Mouse (Mus musculus) cerebellum, adult (tissue): ENCODE measurements at regions not wholly inside any gene's neighbourhood (a gene's known extent, or its start where the extent isn't known, plus 50 kb on each side); places are given as distances from the start of the nearest gene placed in this dataset.

Experiments used
- ATAC-seq: cut with Nextera tagmentation; 2 replicates; pipeline ENCODE4 v1.9.2; 2017; ENCODE audit warnings: mild to moderate bottlenecking, moderate library complexity, mixed read lengths; ENCODE audit not compliant: insufficient number of reproducible peaks, low FRiP score, low TSS enrichment

DNA sequence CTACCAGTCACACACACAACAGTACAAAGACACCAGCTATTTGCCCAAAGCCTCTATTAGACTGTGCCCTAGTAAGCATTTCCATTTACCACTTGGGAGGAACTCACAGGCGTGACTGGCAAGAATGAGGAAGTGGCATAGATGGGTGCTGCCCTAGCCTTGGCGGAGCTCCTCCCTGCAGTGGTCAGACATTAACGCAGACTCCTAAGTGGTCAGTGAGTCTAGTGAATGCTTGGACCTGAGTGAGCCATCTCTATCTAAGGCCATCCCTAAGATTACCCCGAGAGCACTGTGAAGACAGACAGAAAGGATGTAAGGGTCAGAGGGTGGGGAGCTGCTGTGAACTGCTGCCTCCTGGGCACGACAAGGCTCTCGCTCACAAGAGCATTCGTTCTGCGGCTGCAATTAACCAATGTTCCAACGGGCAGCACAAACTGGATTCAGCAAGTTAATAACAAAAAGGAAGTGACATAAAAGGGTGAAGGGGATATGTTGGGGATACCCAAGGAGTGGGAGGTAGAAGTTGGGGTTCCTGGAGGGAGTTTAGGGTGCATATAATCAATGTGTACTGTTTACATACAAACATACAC, 206.0 kb upstream of the Smim15 start:
- ATAC-seq: no peak

DNA sequence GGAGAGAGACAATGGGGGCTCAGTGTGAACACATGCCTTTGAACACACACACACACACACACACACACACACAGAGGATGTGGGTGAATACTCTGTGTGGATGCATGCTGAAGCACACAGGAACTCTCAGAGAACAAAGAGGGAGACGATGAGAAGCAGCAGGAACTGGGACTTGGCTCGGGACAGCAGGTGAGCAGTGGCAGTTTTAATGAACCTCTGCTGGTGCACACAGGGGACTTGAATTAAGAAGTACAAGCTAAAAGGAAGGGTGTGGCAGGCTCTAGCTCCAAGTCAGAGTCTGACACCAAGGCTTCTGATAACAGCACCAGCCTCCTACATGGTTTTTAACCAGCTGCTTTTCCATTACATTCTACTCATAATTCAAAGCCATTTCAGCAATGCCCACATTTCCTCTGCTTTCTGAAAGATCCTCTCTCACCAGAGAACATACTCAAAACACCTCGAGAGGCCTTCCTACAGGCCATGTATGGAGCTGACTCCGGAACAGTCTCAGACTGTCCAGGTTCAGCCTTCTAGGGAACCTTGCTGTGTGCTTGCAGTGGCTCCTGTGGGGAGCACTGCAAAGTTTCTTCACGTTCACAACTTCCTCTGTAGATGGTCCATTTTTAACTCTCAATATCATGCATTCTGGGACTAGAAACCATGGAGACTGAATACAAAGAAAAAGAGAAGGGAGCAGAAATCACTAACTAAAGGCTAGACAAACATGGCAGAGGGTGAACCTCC, 206.9 kb upstream of the Smim15 start:
- ATAC-seq: no peak

DNA sequence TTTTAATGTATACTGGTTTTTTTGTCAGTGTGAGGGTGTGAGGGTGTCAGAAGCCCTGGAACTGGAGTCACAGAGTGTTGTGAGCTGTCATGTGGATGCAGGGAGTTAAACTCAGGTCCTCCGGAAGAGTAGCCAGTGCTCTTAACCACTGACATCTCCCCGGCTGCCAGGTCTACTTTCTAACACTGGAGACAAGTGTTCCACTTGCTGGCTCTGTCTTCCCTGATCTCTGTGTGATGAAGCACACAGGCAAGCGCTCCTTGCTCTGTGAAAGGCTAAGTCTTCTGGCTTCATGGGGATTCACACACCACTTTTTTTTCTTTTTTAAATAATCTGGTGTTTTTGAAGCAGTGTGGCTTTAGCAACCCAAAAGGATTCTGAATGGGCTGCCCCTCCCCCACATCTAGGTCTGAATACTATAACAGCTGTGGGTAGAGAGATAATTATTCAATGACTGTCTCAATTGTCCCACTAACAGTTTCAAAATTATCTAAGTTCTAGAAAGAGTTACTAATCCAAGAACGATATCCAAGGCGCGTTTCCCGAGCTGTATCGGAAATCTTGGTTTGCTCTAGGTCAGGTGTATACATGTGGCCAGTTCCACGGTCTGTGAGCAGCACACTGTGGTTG, 208.4 kb upstream of the Smim15 start:
- no peak for ATAC-seq

DNA sequence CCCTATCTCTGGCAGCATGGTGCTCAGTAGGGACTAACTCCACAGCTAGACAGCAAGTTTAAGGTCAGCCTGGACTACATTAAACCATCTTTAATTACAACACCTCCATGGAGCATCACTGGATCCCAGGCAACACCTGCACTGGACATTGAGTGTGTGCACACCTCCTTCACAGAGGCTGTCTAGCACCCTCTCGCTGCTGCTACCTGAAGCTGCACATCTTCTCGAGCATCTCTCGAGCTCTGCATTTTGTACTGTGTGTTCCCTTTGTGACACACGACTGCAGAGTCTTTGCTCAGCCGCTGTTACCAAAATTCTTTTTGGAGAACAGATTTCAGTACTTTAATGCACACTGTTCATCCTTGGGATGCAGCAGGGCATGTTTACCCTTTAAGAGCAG, 212.2 kb upstream of the Smim15 start:
- ATAC-seq: no peak

DNA sequence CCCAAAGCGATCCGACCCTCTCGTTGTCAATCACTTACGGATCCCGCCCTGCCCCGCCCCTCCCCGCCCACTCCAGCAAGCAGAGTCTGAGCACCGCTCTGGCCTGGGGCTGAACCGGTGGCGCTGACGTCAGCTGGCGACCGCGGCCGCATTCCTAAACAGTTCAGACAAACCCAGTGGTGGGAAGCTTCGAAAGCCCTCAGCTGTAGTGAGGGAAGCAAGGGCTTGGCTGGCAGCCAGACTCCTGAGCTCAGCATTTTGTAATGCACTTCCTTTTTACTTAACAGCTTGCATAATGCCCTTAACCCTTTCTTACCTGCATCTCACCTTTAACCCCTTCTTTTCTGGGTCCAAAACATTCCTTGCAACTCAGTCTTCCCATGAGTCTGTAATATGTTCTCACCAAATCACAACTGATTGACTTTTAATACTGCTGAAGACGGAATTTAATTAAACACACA, 213.0 kb upstream of the Smim15 start:
- peak; percentile 93 for ATAC-seq

DNA sequence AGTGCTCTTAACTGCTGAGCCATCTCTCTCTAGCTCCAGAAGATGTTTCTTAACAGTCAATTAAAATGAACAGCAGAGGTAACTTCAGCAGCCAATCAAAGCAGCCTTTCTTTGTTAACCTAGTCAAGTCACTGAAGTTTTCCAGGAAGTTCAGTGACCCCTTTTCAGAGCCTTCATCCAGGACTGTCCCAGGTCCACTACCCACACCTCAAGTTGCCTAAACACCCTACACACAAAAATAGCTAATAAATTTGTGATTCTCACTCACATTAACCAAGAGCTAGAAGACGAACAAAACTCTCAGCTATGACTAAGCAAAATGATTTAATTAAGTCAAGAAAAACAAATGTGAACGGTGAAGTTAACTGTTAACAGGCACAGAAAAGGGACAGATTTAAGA, 214.0 kb upstream of the Smim15 start:
- ATAC-seq: no peak

DNA sequence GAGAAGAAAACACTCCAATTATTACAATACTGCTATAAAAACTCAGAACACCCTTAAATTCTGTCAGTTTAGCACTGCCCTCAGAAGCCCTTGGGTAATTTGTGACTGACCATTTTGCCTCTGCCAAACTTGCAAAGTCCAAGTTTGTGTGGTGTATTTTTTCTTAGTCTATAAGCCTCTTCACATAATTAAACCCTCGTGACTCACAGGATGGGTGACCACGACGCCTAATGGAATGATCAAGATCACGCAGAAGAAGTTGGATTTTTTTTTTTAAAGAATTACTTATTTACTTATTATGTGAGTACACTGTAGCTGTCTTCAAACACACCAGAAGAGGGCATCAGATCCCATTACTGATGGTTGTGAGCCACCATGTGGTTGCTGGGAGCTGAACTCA, 214.4 kb upstream of the Smim15 start:
- no peak for ATAC-seq

DNA sequence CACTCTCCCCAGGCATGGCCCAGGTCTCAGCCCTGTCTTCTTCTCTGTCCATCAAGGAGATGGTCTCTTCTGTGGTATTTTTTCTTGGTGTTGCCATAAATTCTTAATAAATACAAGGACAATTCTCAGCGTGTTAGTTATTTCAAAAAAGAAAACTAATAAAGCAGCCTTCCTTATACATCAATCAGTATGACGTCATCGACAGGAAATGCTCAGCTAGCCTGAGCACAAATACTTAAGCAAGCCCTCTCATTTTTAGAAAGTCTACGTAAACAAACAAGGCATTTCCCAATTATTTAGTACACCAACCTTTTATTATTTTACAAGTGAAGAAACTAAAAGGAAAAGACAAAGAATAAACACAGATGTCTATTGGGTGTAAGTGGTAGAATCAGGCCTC, 218.6 kb upstream of the Smim15 start:
- ATAC-seq: no peak

DNA sequence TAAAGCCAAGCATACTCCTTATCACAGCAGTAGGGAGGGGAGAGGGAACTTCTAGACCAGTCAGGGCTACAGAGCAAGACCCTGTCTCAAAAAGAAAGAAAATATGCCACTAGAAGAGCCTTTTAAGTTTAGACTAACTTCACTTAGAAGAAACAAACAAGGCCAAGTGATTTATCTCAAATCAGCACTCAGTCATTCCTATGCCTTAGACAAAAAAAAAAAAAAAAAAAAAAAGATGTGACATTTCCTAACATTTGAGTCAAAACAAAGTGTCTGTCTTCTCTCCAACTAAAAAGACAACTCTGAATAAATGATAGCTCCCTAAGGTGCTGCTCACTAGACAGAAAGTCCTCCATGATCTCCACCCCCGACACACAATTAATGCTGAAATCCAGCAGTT, 220.9 kb upstream of the Smim15 start:
- ATAC-seq: no peak

DNA sequence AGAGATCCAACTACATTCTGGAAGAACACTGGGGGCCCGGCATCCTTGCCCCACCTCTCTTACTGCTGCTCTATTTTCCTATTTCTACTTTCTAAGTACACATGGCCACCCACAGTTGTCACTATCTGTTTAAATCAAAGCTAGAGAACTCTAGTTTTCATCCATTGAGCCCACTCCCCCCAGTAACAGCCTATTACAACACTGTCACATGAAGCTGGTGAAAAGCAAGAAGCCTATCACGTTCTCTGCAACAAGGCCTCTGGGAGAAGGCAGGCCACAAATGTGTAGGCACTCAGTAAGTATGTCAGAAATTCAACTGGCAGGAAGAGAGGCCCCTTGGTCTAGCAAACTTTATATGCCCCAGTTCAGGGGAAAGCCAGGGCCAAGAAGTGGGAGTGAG, 222.0 kb upstream of the Smim15 start:
- ATAC-seq: no peak

DNA sequence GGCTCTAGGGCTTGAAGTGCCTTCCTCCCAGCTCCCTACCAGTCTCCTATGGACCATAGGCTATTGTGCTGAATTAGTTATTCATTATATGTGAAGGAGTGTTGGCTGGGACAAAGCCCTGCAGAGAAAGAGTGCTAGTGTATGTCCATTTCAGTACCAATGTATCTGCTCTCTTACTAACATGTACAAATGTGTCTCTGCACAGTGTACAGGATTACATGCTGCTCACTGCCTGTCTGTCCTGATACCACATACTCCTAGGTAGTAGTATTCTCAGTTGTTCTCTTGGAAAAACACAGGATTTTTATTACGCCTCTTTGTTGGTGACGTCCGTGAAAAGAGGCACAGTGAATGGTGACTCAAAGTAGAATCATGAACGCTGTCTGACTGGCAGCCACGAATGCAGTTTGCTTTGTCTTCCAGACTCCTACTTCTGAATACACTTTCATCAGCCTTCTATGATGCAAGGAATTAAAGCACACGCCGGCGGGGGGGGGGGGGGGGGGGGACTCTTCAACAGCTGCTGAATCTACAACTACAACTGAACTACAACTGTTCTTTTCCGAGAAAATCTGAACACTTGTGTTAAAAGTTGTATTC, 230.6 kb upstream of the Smim15 start:
- no peak for ATAC-seq

DNA sequence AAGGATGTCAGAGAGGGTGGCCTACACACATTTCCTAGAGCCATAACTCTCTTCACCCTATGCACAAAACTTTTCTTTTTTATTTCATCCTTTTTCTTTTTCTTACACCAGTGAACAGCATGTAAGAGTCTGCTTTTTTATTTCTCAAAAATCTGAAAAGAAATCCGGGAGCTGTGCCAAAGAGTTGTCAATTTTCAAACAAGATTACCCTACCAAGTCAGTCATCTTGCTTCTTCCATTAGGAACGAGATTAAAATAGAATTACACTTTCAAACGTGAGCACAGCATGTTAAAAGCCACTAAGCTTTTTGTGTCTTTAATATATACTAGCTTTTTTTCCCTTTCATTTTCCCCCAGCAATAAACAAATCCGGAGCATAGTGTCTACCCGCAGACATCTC, 232.2 kb upstream of the Smim15 start:
- ATAC-seq: no peak

DNA sequence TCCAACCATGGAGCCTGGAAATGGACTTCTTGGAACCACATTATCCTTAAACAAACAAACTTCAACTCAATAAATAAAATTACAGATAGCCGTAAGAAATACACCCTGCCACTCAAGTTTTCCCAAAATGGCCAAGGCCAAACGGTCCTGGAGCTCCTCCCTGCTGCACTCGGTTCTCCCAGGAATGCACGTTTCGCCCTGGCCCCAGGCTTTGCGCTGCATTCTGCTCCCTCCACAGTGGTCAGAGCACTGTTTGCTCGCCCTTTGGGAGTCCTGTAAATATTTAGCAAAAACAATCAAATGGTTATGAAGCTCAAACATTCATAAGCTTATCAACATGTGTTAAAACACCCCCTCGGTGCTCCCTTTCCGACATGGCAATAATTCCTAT, 233.4 kb upstream of the Smim15 start:
- no peak for ATAC-seq

DNA sequence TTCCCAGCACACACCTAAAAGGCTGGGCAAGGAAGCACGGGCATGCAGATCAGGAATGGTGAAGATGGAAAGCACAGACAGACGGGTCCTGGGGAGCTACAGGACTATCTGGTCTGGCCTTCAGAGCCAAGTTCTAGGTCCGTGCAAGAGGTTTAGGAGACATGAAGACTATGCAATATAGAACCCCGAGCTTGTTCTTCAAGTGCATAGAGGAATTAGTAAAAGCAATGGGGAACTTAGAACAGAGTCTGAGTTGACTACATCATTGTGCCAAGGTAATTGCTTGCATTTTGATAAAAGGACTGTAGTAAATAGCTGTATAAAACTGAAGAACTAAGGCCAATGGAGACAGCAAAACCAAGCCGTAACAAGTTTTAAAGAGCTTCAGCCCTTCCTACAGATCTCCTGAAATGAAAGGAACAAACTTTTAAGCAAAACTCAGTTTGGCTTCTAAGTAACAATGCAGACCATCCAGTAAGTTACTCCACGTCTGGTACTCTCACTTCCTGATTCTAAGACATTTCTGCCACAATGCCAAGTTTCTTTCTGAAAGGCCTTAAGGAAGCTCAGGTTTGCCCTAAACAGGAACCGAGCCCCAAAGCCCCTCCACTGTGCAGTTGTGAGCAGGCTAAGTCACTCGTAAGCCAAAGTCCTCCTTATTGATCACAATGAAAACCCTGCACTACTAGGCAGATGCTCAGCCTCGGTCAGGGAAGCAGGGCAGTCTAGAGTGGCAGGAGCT, 234.0 kb upstream of the Smim15 start:
- ATAC-seq: no peak

DNA sequence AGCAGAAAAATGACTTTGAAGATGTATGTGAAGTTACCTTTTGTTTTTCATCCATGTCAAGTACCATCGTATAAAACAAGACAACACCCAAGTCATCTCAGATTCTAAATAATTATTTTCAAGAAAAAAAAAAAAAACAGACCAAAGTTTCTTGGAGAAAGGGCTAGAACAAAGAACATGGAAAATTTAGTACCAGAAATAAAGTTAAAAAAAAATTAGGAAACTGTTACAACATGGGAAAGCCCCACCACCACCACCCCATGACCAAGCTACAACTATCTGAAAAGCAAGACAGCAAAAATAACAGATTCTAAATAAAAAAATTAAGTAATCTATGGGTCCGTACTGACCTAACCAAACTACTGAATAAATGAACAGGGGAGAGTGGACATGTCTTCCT, 235.3 kb upstream of the Smim15 start:
- no peak for ATAC-seq

DNA sequence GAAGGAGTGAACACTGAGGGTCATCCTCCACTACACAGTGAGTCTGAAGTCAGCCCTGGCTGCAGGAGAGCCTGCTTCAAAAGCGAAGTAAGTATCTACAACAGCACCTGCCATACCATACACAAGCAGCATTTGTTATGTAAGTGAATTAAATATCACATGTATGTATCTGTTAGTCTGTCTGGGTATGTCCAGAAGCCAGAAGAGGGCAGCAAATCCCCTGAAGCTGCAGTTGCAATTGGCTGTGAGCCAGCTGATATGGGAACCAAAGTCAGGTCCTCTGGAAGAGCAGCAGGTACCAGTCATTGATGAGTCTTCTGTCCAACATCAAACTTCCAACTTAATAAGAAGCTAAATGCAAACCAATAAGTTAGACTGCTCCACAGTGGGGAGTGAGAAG, 239.8 kb upstream of the Smim15 start:
- no peak for ATAC-seq

DNA sequence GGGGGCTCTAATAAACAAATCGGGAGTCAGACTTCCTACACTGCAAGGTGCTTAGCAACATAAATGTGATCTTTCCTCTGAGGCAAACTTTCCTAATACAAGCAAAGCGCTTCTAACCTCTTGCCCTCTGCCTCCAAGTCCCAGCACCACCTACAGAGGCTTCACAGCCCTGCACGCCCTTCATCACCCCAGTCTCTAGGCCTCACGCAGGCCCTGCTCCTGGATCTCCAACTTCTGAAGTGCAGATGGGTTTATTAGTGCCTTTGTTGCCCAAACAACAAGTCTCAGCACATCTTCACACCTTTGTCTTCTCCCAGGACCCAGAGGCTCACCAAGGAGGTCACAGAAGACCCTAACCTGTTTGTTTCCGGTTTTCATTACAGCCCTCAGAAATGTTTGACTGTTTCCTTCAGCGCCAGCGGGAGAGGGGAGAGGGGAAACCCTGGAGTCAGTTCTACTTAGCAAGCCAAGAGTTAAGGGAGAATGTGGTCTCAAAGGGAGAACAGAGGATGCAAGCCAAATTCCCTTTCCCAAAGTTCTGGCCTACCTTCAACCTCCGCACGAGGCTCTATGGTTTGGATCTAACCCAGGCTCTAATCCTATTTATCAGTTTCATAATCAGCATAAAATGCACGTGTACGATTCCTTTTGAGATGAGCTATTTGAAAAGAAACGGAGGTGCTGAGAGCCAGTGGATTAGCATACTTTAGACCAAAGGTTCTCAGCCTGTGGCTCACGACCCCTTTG, 244.9 kb upstream of the Smim15 start:
- no peak for ATAC-seq

DNA sequence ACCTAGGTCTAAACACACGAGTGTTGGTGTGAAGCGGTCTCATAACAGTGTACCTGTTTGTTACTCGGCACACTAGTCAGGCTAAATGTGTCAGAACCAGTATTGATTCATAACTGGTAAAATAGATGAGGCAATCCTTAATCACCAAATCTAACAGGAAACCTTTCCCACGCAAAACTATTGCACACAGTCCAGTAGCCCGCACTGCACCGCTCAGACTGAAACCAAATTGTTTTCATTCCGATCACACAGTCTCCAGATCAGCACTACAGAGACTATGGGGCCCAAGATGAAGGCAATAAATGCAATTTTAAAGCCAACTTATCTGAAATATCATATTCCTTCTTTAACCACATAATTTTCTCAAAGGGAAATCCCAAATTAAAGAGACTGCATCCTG, 246.1 kb upstream of the Smim15 start:
- no peak for ATAC-seq

DNA sequence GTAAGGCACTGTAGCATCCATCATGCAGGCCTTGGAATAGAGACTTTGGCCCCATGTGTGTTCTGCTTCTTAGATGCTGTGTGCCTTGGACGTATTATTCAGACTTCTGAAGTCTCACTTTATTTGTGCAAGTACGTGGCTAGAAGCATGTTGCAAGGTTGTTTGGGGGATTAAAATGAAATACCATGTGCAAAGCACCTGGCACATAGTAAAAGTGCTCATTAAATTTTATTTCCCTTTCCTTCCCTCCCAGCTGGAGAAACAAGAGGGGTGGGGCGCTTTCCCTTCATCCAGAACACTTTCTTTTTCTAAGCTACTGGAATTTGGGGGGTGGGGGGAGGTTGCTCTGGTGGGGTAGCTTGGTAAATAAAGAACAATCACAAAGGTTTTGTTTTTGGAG, 248.7 kb upstream of the Smim15 start:
- no peak for ATAC-seq

DNA sequence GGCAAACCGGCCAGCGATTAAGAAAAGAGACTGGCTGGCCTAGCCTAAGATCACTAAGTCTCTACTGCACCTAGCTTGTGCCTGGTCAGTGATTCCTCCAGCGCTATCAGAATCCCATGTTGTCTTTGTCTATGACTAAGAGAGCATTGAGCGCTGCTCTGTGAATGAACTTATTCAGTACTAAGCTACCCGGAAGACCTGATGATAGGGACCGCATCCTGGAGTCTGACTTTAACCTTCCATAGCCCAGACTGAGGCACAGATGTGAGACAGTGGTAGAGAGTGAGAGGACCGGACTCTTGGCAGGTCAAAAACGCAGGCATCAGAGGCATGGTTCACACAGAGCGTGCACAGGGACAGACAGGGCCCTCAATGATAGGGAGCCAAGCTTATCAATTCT, 252.5 kb upstream of the Smim15 start:
- no peak for ATAC-seq
